Mouse (Mus musculus) E14TG2a.4 (cell line): ENCODE results near the gene Phb2.

Source experiments
- CTCF ChIP-seq: conservative IDR thresholded peaks from 2 replicates; pipeline ENCODE4 v1.5.1; 2014; ENCODE audit warnings: low read length
- POU5F1 ChIP-seq: IDR thresholded peaks from 2 replicates; pipeline ENCODE4 v1.6.1; 2014; ENCODE audit warnings: low read length, borderline replicate concordance

DNA sequence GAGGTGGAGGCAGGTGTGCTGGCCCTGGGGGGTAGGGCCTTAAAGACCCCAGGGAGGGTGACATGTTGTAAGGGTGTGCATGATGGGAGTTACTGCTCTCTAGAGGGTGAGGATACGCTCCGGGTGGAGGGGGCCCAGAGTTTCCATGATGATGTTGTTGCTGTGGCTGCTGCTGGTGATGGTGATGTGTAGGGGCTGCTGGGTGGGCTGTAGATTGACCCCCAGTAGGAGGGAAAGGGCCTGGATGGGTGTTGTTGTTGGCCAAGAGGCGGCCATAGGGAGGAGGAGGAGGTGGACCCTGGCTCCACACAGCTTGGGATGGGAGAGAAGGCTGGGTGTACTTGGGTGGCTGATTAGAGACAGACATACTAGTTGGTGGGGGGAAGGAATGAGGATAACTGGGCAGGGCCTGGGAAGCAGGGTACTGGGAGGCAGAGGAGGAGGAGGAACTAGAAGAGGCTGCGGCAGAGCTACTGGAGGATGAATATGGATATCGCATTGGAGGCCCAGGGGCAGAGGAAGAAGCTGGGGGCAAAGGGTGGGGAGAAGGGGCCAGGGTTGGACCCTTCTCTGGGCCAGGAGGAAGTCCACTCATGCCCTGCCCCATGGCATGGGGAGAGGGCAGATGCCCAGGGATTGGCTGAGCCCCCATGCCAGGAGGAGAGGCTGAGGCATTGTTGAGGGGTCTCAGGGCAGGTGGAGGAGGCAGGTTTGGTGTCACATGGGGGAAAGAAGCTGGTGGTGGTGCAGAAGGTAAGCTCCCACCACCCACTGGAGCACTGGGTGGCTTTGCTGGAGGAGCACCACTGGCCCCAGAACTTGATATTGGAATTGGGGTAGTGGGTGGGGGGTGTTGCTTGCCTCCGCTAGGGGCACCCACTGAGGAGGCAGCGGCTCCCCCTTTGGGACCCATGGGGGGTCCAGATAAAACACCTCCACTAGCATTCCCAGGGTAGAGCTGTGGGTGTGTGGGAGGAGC is 34.8 kb downstream of the Phb2 start:
- TF ChIP-seq CTCF (no peak), POU5F1 (no peak)
